Mouse (Mus musculus) lung, embryonic 14.5 days (tissue): ENCODE measurements around the gene Bmp2k. TPM values are rescaled to one million over a fixed set of nuclear protein-coding genes. Genes with fewer than 3 reads are reported as not detected.

Experiments used
- ATAC-seq: fragments of 200-750 bp; cut with Nextera tagmentation; 2 replicates; pipeline ENCODE4 v1.8.0; 2017; ENCODE audit warnings: mild to moderate bottlenecking, moderate TSS enrichment, moderate library complexity; ENCODE audit not compliant: insufficient read depth
- DNase-seq: peaks from one replicate; pipeline ENCODE4 v3.0.0-alpha.2; 2015
- H3K27ac ChIP-seq: fragments of 300-500 bp; sonication (generic); 2 replicates; pipeline ENCODE4 v1.5.1; 2014; ENCODE audit warnings: low read depth, mild to moderate bottlenecking, moderate library complexity
- H3K27me3 ChIP-seq: fragments of 300-500 bp; sonication (generic); 2 replicates; pipeline ENCODE4 v1.6.1; 2014; ENCODE audit warnings: low read length, control low read depth; ENCODE audit not compliant: insufficient read depth
- H3K36me3 ChIP-seq: fragments of 300-500 bp; sonication (generic); 2 replicates; pipeline ENCODE4 v1.6.1; 2014; ENCODE audit warnings: control low read depth; ENCODE audit not compliant: insufficient read depth
- H3K4me1 ChIP-seq: fragments of 300-500 bp; sonication (generic); 2 replicates; pipeline ENCODE4 v1.6.1; 2014; ENCODE audit warnings: antibody characterized with exemption, control low read depth; ENCODE audit not compliant: insufficient read depth
- H3K4me2 ChIP-seq: fragments of 300-500 bp; sonication (generic); 2 replicates; pipeline ENCODE4 v1.6.1; 2014; ENCODE audit warnings: mild to moderate bottlenecking
- H3K4me3 ChIP-seq: fragments of 300-500 bp; sonication (generic); 2 replicates; pipeline ENCODE4 v1.5.1; 2014; ENCODE audit warnings: low read depth, low read length
- H3K9ac ChIP-seq: fragments of 300-500 bp; sonication (generic); 2 replicates; pipeline ENCODE4 v1.6.1; 2014
- H3K9me3 ChIP-seq: fragments of 300-500 bp; sonication (generic); 2 replicates; pipeline ENCODE4 v1.6.1; 2016; ENCODE audit warnings: low read depth, low read length, control low read depth
- CTCF ChIP-seq: IDR thresholded peaks from 2 replicates; pipeline ENCODE4 v1.5.1; 2016; ENCODE audit warnings: antibody characterized with exemption, low read depth
- WGBS: fragments of 180-500 bp; shearing (Covaris S2); extraction: QIAGEN DNeasy Blood & Tissue Kit; methylation state at CpG from one replicate; pipeline ENCODE4 v1.1.7; 2014; 5-methylcytosine and 5-hydroxymethylcytosine counted together
- polyA plus RNA-seq: library from polyadenylated mRNA; unstranded; fragments of >200 nt; fragmentation: Nextera tagmentation; extraction: Ambion mirVana; gene quantifications from 2 replicates; pipeline ENCODE4 v1.2.1, GENCODE M21; 2014

The Bmp2k gene
- polyA plus RNA-seq, 1 experiment from 2014 or later, result 11.0 TPM

DNA sequence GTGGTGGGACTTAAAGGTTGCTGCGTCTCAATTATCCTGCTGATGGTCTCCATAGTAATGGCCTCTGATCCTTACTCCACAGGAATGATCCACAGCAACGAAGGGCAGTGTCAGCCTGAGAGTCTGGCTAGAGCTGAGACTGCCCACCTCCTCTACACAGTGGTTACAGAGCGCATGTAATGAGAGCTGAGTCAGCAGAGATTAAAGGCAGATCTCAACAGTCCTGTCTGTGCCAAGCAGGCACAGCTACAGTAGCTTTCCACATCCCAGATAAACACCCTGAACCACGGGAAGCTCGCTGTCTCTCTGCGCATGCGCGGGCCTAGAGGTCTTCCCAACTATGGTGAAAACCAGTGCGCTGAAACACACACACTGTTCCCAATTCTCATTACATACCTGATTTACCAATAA lies 100.1 kb downstream of the Bmp2k start:
- Histone ChIP-seq H3K4me1 (no peaks in the 10 kb centered on the region), H3K9me3 (no peaks in the 10 kb centered on the region), H3K4me2 (no peak overlapping the region), H3K4me3 (no peak overlapping the region), H3K9ac (no peak overlapping the region), H3K27ac (no peak overlapping the region), H3K36me3 (0 out of 2 replicates have a peak, but pooled peaks cover 5% of the 10 kb centered on the region), H3K27me3 (no peaks in the 10 kb centered on the region)
- DNase-seq (no peak), ATAC-seq (no peak; the same call in 1 of the 2 replicates)
- 64% methylated on average over 9 of the region's 9 CpGs for WGBS
- no peak for TF ChIP-seq CTCF

DNA sequence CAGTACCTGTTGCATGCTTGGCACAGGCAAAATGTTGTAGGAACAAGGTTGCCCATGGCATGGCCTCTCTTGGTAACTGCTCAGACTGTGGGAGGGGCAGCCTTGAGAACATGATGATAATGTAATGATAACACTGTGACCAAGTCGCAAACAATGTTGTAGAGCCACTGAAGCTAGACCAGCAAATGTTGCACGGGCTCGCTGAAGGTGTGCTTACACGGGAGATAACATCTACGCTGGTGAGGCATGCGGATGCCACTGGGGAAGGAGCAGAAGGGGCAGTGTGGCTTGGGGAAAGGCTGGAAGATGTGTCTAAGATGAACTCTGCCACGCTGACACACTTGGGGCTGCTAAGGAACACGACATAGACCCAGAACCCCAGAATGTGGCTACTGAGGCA lies 102.5 kb downstream of the Bmp2k start:
- Histone ChIP-seq H3K4me1 (no peaks in the 10 kb centered on the region), H3K36me3 (0 out of 2 replicates have a peak, but pooled peaks cover 3% of the 10 kb centered on the region), H3K9ac (no peak overlapping the region), H3K27ac (no peak overlapping the region), H3K4me3 (no peak overlapping the region), H3K27me3 (no peaks in the 10 kb centered on the region), H3K9me3 (no peaks in the 10 kb centered on the region), H3K4me2 (no peak overlapping the region)
- WGBS, result 85% methylated on average over 8 of the region's 8 CpGs
- TF ChIP-seq CTCF, result no peak
- ATAC-seq, result no peak
- DNase-seq, result no peak

GRCm38 (mm10) chr5:97108333-97108732 lies 110.8 kb downstream of the Bmp2k start:
- no peak for DNase-seq
- Histone ChIP-seq H3K4me3 (no peak overlapping the region), H3K9me3 (no peaks in the 10 kb centered on the region), H3K4me1 (peaks cover 3% of the 10 kb centered on the region; the same call in 1 of the 2 replicates), H3K27ac (no peak overlapping the region), H3K27me3 (no peaks in the 10 kb centered on the region), H3K9ac (no peak overlapping the region), H3K4me2 (no peak overlapping the region), H3K36me3 (no peaks in the 10 kb centered on the region)
- WGBS, result 87% methylated on average over 5 of the region's 5 CpGs
- no peak for ATAC-seq
- TF ChIP-seq CTCF, result no peak

GRCm38 (mm10) chr5:97110133-97110532 lies 112.6 kb downstream of the Bmp2k start:
- no peak for ATAC-seq
- peak overlapping the region; percentile 84; the same call in 1 of the 2 replicates for H3K4me2 ChIP-seq

GRCm38 (mm10) chr5:97110697-97111096 lies 113.2 kb downstream of the Bmp2k start:
- Histone ChIP-seq H3K36me3 (no peaks in the 10 kb centered on the region), H3K27ac (no peak overlapping the region), H3K4me1 (peaks cover 3% of the 10 kb centered on the region; the same call in 1 of the 2 replicates), H3K4me3 (peak overlapping the region; percentile 59), H3K27me3 (no peaks in the 10 kb centered on the region), H3K9me3 (no peaks in the 10 kb centered on the region), H3K4me2 (peak overlapping the region; percentile 84), H3K9ac (peak overlapping the region; percentile 47)
- TF ChIP-seq CTCF, result no peak
- ATAC-seq, result no peak
- no peak for DNase-seq
- 13% methylated on average over 5 of the region's 5 CpGs for WGBS

More at GRCm38 (mm10) chr5:97110133-97110532, 112.6 kb downstream of the Bmp2k start:
- TF ChIP-seq CTCF, result no peak
- Histone ChIP-seq H3K27ac (no peak overlapping the region), H3K9ac (no peak overlapping the region), H3K36me3 (no peaks in the 10 kb centered on the region), H3K4me3 (no peak overlapping the region), H3K9me3 (no peaks in the 10 kb centered on the region), H3K27me3 (no peaks in the 10 kb centered on the region), H3K4me1 (peaks cover 3% of the 10 kb centered on the region; the same call in 1 of the 2 replicates)
- 51% methylated on average over 2 of the region's 2 CpGs for WGBS
- DNase-seq, result no peak

DNA sequence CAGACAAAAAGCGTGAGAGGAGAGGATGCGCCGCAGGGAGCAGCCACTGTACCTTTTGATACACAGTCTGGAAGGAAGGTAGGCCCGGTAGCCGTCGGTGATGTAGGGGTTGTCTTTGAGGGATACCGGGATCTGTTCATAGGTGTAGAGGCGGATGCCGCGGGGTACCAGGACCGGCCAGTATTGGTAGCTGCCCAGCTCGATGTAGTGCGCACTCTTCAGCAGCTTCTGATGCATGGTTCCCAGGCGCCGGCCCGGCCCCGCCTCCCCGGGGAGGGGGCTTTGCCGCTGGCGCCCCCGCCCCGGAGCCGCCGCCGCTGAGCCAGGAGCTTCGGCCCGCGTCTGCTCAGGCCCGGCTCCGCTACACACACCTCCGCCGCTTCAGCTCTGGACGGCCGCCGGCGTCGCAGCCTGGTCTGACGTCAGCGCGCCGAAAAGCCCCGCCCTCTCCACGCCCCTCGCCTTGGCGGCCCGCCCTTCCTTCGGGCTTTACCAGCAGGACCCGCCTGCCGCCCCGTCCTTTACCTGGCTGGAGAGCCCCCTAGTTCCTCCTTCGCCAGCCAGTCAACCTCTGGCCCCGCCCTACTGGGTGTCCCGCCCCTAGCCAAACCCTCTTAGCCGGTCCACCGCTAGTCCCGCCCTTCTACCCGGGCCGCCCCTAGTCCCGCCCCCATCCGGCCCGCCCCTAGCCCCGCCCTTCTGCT lies 113.9 kb downstream of the Bmp2k start, which contains the start of gene Paqr3:
Paqr3 (minus strand) TSS at position 390 of the 704 bp plus-strand sequence.
- no peak for TF ChIP-seq CTCF
- H3K4me3 ChIP-seq, result peak within 1 kb of the TSS; percentile 59
- H3K9ac ChIP-seq, result peak within 1 kb of the TSS; percentile 47
- DNase-seq (peak; percentile 95), ATAC-seq (peak; percentile 98)
- no peaks in the 10 kb centered on the region for H3K27me3 ChIP-seq
- no peaks in the 10 kb centered on the region for H3K36me3 ChIP-seq
- H3K4me2 ChIP-seq, result peak within 1 kb of the TSS; percentile 84
- H3K4me1 ChIP-seq, result peaks cover 3% of the 10 kb centered on the region; the same call in 1 of the 2 replicates
- H3K9me3 ChIP-seq, result no peaks in the 10 kb centered on the region
- peak within 1 kb of the TSS; percentile 18; the same call in 1 of the 2 replicates for H3K27ac ChIP-seq
- under 1% methylated on average over 61 of the region's 62 CpGs for WGBS

GRCm38 (mm10) chr5:97124977-97125376 lies 127.5 kb downstream of the Bmp2k start:
- 59% methylated on average over 12 of the region's 12 CpGs for WGBS
- Histone ChIP-seq H3K36me3 (no peaks in the 10 kb centered on the region), H3K4me3 (no peak overlapping the region), H3K9ac (no peak overlapping the region), H3K27me3 (no peaks in the 10 kb centered on the region), H3K4me1 (no peaks in the 10 kb centered on the region), H3K9me3 (no peaks in the 10 kb centered on the region), H3K27ac (no peak overlapping the region), H3K4me2 (peak overlapping the region; percentile 16; the same call in 1 of the 2 replicates)
- ATAC-seq (peak; percentile 43; the same call in 1 of the 2 replicates), DNase-seq (peak; percentile 10)
- TF ChIP-seq CTCF, result no peak
